Comparison of ENCODE assay signal across 15 mouse cellular contexts in the genomic region with DNA sequence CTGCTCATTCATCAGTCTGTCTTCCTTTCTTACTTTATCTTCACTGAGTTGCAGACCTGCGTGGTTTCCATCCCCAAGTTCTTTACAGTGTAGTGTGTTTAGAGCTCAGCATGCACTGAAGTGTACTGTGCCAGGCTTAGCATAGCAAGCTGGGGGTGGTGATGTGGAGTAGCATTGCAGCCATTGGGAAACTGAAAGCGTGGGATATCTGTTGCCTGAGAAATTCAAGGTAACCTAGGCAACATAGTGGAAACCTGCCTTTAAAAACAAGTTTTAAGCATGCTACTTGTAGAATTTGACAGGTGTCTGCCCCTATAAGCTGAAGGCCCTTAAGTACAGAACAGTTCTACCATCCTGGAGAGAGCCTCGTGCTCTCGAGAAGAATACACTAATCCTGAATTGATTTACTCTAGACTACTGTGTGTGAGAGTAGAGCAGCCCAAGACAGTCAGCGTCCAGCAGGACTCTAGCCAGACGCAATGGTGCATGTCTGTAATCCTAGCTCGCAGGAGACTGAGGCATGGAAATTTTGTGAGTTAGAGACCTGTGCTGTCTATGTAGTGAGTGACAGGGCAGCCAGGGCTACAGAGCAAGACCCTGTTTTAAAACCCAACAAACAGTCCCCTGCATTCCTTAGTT. TPM values are rescaled to one million over a fixed set of nuclear protein-coding genes. Genes with fewer than 3 reads are reported as not detected.
A peak's percentile ranks its signal among the peaks of the same experiment; 100 is the strongest.
DNase-seq lines count a peak whose midpoint lies in the region; ATAC-seq and TF ChIP-seq lines count a peak whose summit lies in the region.
"Had no signal": no experiment of that assay in that cellular context is flagged by ENCODE, and none has a peak within 500 bp of the region (broad histone marks: within the 10 kb centered on the region; RNA-seq: fewer than 3 reads in every experiment).

No protein-coding gene starts in this region.

- peaks cover 12% of the 10 kb centered on the region for H3K36me3 ChIP-seq in embryonic facial prominence, embryonic 12.5 days
- H3K36me3 ChIP-seq in embryonic facial prominence, embryonic 10.5 days (replicated peaks), result peaks cover 40% of the 10 kb centered on the region
- H3K36me3 ChIP-seq in kidney, embryonic 15.5 days, result peaks cover 39% of the 10 kb centered on the region
- H3K36me3 ChIP-seq in liver, adult 2 months (ENCODE audit: control insufficient read depth, insufficient read depth, low read length), result peaks cover 18% of the 10 kb centered on the region
- peaks cover 69% of the 10 kb centered on the region for H3K36me3 ChIP-seq in liver, embryonic 12.5 days
- peaks cover 47% of the 10 kb centered on the region for H3K36me3 ChIP-seq in ES-Bruce4 (ENCODE audit: control insufficient read depth, insufficient read depth, low read length, poor library complexity, severe bottlenecking)

- DNase-seq in embryonic facial prominence, embryonic 10.5 days (ENCODE audit: low spot score), result no peak
- DNase-seq in kidney, adult 18-20 months, result no peak
- DNase-seq in liver, adult 2 months (ENCODE audit: extremely low read depth, low read depth, low spot score), result peak; percentile 23
- DNase-seq in embryo, embryonic 10.5 days (ENCODE audit: low spot score), result no peak
- DNase-seq: cerebellum, adult 9-11 months; gastrocnemius, postnatal 36 days; heart, postnatal 14 days; thymus, postnatal 36 days had no signal

- H3K27ac ChIP-seq in embryonic facial prominence, embryonic 12.5 days, result peak overlapping the region; percentile 54; the same call in 1 of the 2 replicates
- no peak overlapping the region for H3K27ac ChIP-seq in embryonic facial prominence, embryonic 10.5 days (replicated peaks)
- H3K27ac ChIP-seq in kidney, embryonic 15.5 days, result no peak overlapping the region
- no peak overlapping the region for H3K27ac ChIP-seq in liver, adult 2 months (replicated peaks; ENCODE audit: insufficient read depth, low read depth, low read length)
- no peak overlapping the region for H3K27ac ChIP-seq in liver, embryonic 12.5 days
- H3K27ac ChIP-seq in ES-Bruce4 (ENCODE audit: insufficient read depth, low read length), result peak overlapping the region; percentile 9; the same call in 1 of the 2 replicates
- H3K27ac ChIP-seq: forebrain, embryonic 15.5 days had no signal

- peaks cover 6% of the 10 kb centered on the region; the same call in 1 of the 2 replicates for H3K4me1 ChIP-seq in embryonic facial prominence, embryonic 12.5 days
- peaks cover 12% of the 10 kb centered on the region for H3K4me1 ChIP-seq in embryonic facial prominence, embryonic 10.5 days
- peaks cover 21% of the 10 kb centered on the region for H3K4me1 ChIP-seq in kidney, embryonic 15.5 days
- peaks cover 9% of the 10 kb centered on the region for H3K4me1 ChIP-seq in liver, adult 2 months (ENCODE audit: control insufficient read depth, insufficient read depth, low read length)
- no peaks in the 10 kb centered on the region for H3K4me1 ChIP-seq in liver, embryonic 12.5 days
- peaks cover 2% of the 10 kb centered on the region for H3K4me1 ChIP-seq in ES-Bruce4 (ENCODE audit: control insufficient read depth, insufficient read depth, low read length)
- H3K4me1 ChIP-seq: forebrain, embryonic 15.5 days had no signal

- H3K79me2 ChIP-seq in liver, adult 2 months (ENCODE audit: control insufficient read depth, insufficient read depth, low read length), result no peaks in the 10 kb centered on the region; the same call in 1 of the 2 replicates

- H3K4me3 ChIP-seq in embryonic facial prominence, embryonic 12.5 days, result no peak overlapping the region
- H3K4me3 ChIP-seq in embryonic facial prominence, embryonic 10.5 days, result no peak overlapping the region
- no peak overlapping the region for H3K4me3 ChIP-seq in kidney, embryonic 15.5 days (replicated peaks)
- no peak overlapping the region for H3K4me3 ChIP-seq in liver, adult 2 months (ENCODE audit: insufficient read depth, low read depth, low read length)
- no peak overlapping the region for H3K4me3 ChIP-seq in liver, embryonic 12.5 days
- no peak overlapping the region for H3K4me3 ChIP-seq in ES-Bruce4 (ENCODE audit: low read depth, low read length)
- H3K4me3 ChIP-seq: forebrain, embryonic 15.5 days; limb, embryonic 13.5 days had no signal

- ATAC-seq in embryonic facial prominence, embryonic 12.5 days (ENCODE audit: insufficient number of reproducible peaks, insufficient read depth, low FRiP score, low TSS enrichment), result no peak
- ATAC-seq in kidney, embryonic 15.5 days (replicated peaks; ENCODE audit: low FRiP score), result peak; percentile 87
- ATAC-seq in liver, embryonic 12.5 days, result no peak
- ATAC-seq: forebrain, embryonic 15.5 days; intestine, postnatal 0 days had no signal

- no peak overlapping the region for H3K4me2 ChIP-seq in embryonic facial prominence, embryonic 12.5 days (replicated peaks)
- no peak overlapping the region for H3K4me2 ChIP-seq in kidney, embryonic 15.5 days
- H3K4me2 ChIP-seq in liver, embryonic 12.5 days, result no peak overlapping the region
- H3K4me2 ChIP-seq: forebrain, embryonic 15.5 days; limb, embryonic 13.5 days had no signal

- 62% methylated on average over 7 of the region's 7 CpGs for WGBS in embryonic facial prominence, embryonic 12.5 days
- WGBS in embryonic facial prominence, embryonic 10.5 days, result 79% methylated on average over 7 of the region's 7 CpGs
- 56% methylated on average over 7 of the region's 7 CpGs for WGBS in kidney, embryonic 15.5 days
- 59% methylated on average over 7 of the region's 7 CpGs for WGBS in liver, adult 2 months
- WGBS in liver, embryonic 12.5 days (ENCODE audit: insufficient replicate concordance), result 83% methylated on average over 7 of the region's 7 CpGs

- TF ChIP-seq CTCF in liver, adult 2 months (IDR thresholded peaks at IDR 0.05; ENCODE audit: low read depth, low read length), result no peak
- TF ChIP-seq CTCF in ES-Bruce4 (IDR thresholded peaks at IDR 0.05; ENCODE audit: low read depth, low read length), result no peak

- no peak for TF ChIP-seq POLR2A in liver, adult 2 months (IDR thresholded peaks at IDR 0.05; ENCODE audit: extremely low read depth, insufficient read depth, low read length)
- no peak for TF ChIP-seq POLR2A in ES-Bruce4 (IDR thresholded peaks at IDR 0.05; ENCODE audit: insufficient read depth, low read length)

- TF ChIP-seq EP300 in ES-Bruce4 (IDR thresholded peaks at IDR 0.05; ENCODE audit: insufficient read depth, low read depth, low read length), result no peak

- H3K27me3 ChIP-seq in embryonic facial prominence, embryonic 12.5 days, result no peaks in the 10 kb centered on the region
- no peaks in the 10 kb centered on the region for H3K27me3 ChIP-seq in embryonic facial prominence, embryonic 10.5 days (replicated peaks; ENCODE audit: low read depth, poor library complexity, severe bottlenecking)
- H3K27me3 ChIP-seq in kidney, embryonic 15.5 days, result no peaks in the 10 kb centered on the region
- H3K27me3 ChIP-seq in liver, adult 2 months (ENCODE audit: control insufficient read depth, insufficient read depth, low read length), result no peaks in the 10 kb centered on the region
- H3K27me3 ChIP-seq in liver, embryonic 12.5 days (replicated peaks), result no peaks in the 10 kb centered on the region
- no peaks in the 10 kb centered on the region for H3K27me3 ChIP-seq in ES-Bruce4 (ENCODE audit: control insufficient read depth, insufficient read depth, low read length, poor library complexity, severe bottlenecking)
- H3K27me3 ChIP-seq: forebrain, embryonic 15.5 days; limb, embryonic 13.5 days had no signal

- no peaks in the 10 kb centered on the region for H3K9me3 ChIP-seq in embryonic facial prominence, embryonic 12.5 days
- H3K9me3 ChIP-seq in embryonic facial prominence, embryonic 10.5 days, result no peaks in the 10 kb centered on the region
- no peaks in the 10 kb centered on the region for H3K9me3 ChIP-seq in kidney, embryonic 15.5 days (replicated peaks)
- no peaks in the 10 kb centered on the region for H3K9me3 ChIP-seq in liver, embryonic 12.5 days (replicated peaks)
- H3K9me3 ChIP-seq in ES-Bruce4 (replicated peaks; ENCODE audit: control insufficient read depth, insufficient read depth, low read length, poor library complexity, severe bottlenecking), result no peaks in the 10 kb centered on the region
- H3K9me3 ChIP-seq: forebrain, embryonic 15.5 days; limb, embryonic 13.5 days had no signal

- no peak overlapping the region for H3K9ac ChIP-seq in embryonic facial prominence, embryonic 12.5 days
- H3K9ac ChIP-seq in kidney, embryonic 15.5 days, result no peak overlapping the region
- no peak overlapping the region for H3K9ac ChIP-seq in liver, adult 2 months (ENCODE audit: low read depth, low read length)
- H3K9ac ChIP-seq in liver, embryonic 12.5 days, result no peak overlapping the region
- no peak overlapping the region for H3K9ac ChIP-seq in ES-Bruce4 (ENCODE audit: low read depth, poor library complexity, severe bottlenecking)
- H3K9ac ChIP-seq: forebrain, embryonic 15.5 days had no signal

RNA-seq across cellular contexts. Expression of gene Etnk1, which starts 23.9 kb away (rescaled TPM):
- polyA plus RNA-seq in embryonic facial prominence, embryonic 12.5 days (2016; fragmentation: Nextera tagmentation; extraction: Ambion mirVana), result 30.7 TPM in 2 replicates
- polyA plus RNA-seq in embryonic facial prominence, embryonic 10.5 days (2016; fragmentation: Nextera tagmentation; extraction: Ambion mirVana), result 22.0 and 22.8 TPM in 2 replicates
- 26.4 and 28.2 TPM in 2 replicates for polyA plus RNA-seq in kidney, embryonic 15.5 days (2015; fragmentation: Nextera tagmentation; extraction: Ambion mirVana)
- 26.4 and 36.6 TPM in 2 replicates for total RNA-seq in liver, adult 2 months (2014; rRNA removed)
- 14.0 and 14.4 TPM in 2 replicates for polyA plus RNA-seq in liver, adult 2 months (2012; rRNA removed)
- polyA plus RNA-seq in liver, embryonic 12.5 days (2016; fragmentation: Nextera tagmentation; extraction: Ambion mirVana), result 17.4 and 17.5 TPM in 2 replicates
- polyA plus RNA-seq in ES-Bruce4 (2011; ENCODE audit: insufficient read depth, insufficient read length, low read depth, missing spikeins), result 140 and 149 TPM in 2 replicates

Comparison
In these comparisons a context has a peak if more than half of its experiments do, and no peak if none do; other contexts are left out.
1. H3K27ac ChIP-seq: peak in embryonic facial prominence, embryonic 12.5 days (single experiment) and ES-Bruce4 (single experiment); none in embryonic facial prominence, embryonic 10.5 days (single experiment), kidney, embryonic 15.5 days (single experiment), liver, adult 2 months (single experiment) and liver, embryonic 12.5 days (single experiment).